Mouse (Mus musculus): ENCODE measurements at regions not wholly inside any gene's neighbourhood (a gene's known extent, or its start where the extent isn't known, plus 50 kb on each side); places are given as distances from the start of the nearest gene placed in this dataset.

- peak; percentile 80 for ATAC-seq (replicated peaks; ENCODE audit: low FRiP score, poor library complexity, severe bottlenecking)
Measured at GRCm38 (mm10) chr3:62159031-62159430, 179.1 kb upstream of the Arhgef26 start.

GRCm38 (mm10) chr3:62170647-62171046 is 167.5 kb upstream of the Arhgef26 start:
- no peak for ATAC-seq (replicated peaks; ENCODE audit: low FRiP score, poor library complexity, severe bottlenecking)

DNA sequence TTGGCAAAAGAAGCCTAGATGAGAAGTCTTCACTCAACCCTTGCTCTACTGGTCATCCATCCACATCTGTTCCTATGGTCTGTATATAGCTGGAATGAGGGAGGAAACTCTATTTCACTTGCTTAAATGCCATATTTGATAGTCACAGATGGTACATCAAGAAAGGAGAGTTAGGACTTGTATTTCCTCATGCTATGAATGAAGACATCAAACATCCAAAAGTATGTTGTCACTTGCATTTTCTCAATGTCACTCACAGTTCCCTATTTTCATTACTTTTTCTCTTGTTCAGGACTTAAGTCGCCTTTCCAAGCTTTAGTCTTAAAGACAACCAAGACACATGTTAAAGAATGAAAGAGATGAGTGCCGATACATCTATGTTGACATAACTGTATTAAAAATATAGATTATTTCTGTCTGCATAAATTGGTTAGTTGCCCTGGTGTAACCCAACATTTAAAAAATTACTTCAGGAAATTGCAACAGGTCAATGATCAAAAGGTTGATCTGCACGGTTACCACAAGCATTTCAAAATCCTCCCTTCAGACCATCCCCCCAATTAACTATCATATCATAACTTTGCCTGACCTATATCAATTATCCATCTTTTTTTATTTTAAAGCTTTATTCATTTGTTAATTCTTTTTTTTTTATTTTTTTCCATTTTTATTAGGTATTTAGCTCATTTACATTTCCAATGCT is 150.2 kb upstream of the Arhgef26 start:
- no peak for ATAC-seq (replicated peaks; ENCODE audit: low FRiP score, poor library complexity, severe bottlenecking)

DNA sequence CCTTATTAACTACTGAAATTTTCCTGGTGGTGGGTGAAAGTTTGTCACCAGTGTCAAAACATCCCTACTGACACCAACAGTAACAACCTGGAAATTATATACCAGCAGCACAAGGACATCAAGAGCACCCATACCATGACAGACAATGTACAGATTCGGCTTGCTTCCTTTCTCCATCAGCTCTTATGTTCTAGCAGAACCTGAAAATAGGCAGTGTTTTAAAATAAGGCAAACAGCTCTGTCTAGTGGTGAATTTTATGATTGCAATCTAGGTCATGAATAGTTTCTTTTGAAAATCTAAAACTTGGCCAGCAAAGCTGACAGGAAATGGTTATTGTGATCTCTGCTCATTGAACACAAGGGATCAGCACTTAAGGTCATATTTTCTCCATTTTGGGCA is 145.7 kb upstream of the Arhgef26 start:
- no peak for ATAC-seq (replicated peaks; ENCODE audit: low FRiP score, poor library complexity, severe bottlenecking)

GRCm38 (mm10) chr3:62194421-62194820 is 143.7 kb upstream of the Arhgef26 start:
- no peak for ATAC-seq (replicated peaks; ENCODE audit: low FRiP score, poor library complexity, severe bottlenecking)

GRCm38 (mm10) chr3:62196679-62197078 is 141.5 kb upstream of the Arhgef26 start:
- ATAC-seq (replicated peaks; ENCODE audit: low FRiP score, poor library complexity, severe bottlenecking), result no peak

DNA sequence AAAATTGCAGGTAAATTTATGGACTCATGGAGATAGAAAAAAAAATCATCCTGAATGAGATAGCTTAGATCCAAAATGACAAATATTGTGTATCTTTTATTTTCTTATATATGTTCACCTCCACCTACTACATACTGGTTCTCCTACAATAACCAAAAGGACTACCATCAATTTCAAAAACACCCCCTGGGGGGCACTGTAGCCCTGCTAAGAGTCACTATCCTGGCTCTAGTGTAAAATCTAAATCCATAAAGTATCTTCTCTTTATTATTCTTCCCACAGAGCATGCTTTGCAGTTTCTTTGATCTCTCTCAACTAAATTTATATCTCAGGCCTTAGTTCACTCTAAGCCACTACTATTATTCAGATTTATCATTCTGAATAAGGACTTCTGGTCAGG is 122.3 kb upstream of the Arhgef26 start:
- ATAC-seq (replicated peaks; ENCODE audit: low FRiP score, poor library complexity, severe bottlenecking), result no peak

DNA sequence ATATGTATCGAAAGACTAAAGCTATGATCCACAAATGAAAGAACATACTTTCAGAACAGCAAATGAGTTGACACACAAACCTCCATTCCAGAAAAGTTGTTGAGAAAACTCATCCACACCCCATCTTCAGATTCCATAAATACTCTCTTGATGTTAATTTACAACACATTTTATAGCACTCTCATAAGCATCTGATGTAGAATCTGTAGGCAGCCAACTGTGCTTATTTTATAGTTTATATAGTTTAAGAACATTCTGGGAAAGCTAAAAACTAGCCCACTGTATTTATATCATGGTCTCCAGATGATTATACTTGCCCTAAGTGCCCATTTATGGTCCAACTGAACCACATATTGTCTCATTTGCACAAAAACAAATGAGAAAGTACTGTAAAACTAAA is 120.8 kb upstream of the Arhgef26 start:
- no peak for ATAC-seq (replicated peaks; ENCODE audit: low FRiP score, poor library complexity, severe bottlenecking)

- no peak for ATAC-seq (replicated peaks; ENCODE audit: low FRiP score, poor library complexity, severe bottlenecking)
Measured at GRCm38 (mm10) chr3:62227697-62228096, 110.4 kb upstream of the Arhgef26 start.

DNA sequence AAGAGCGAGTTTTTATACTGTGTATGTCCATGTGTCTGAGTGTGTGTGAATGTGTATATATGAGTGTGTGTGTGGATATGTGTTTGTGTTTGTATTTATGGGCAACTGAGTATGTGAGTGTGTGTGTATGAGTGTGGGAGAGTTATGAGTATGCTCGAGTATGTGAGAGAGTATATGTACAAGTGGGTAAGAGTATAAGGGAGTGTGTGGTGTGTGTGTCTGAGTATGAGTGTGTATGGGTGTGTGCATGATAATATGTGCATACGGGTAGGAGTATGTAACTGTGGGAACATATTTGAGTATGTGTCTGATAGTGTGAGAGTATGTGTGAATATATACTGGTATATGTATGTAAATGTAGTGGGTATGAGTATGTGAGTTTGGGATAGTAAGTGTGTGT is 110.0 kb upstream of the Arhgef26 start:
- no peak for ATAC-seq (replicated peaks; ENCODE audit: low FRiP score, poor library complexity, severe bottlenecking)

- no peak for ATAC-seq (replicated peaks; ENCODE audit: low FRiP score, poor library complexity, severe bottlenecking)
Measured at GRCm38 (mm10) chr3:62241031-62241430, 97.1 kb upstream of the Arhgef26 start.

- no peak for ATAC-seq (replicated peaks; ENCODE audit: low FRiP score, poor library complexity, severe bottlenecking)
Measured at GRCm38 (mm10) chr3:62271703-62272102, 66.4 kb upstream of the Arhgef26 start.

GRCm38 (mm10) chr3:62278279-62278678 is 59.9 kb upstream of the Arhgef26 start:
- no peak for ATAC-seq (replicated peaks; ENCODE audit: low FRiP score, poor library complexity, severe bottlenecking)

- no peak for ATAC-seq (replicated peaks; ENCODE audit: low FRiP score, poor library complexity, severe bottlenecking)
Measured at GRCm38 (mm10) chr3:62280960-62281359, 57.2 kb upstream of the Arhgef26 start.
